Mouse (Mus musculus): ENCODE measurements at regions not wholly inside any gene's neighbourhood (a gene's known extent, or its start where the extent isn't known, plus 50 kb on each side); places are given as distances from the start of the nearest gene placed in this dataset.
"Not testable (repeated sequence)": the region's sequence is repeated elsewhere in the genome, so short reads cannot be mapped to it uniquely, and the experiment has no call there.

DNA sequence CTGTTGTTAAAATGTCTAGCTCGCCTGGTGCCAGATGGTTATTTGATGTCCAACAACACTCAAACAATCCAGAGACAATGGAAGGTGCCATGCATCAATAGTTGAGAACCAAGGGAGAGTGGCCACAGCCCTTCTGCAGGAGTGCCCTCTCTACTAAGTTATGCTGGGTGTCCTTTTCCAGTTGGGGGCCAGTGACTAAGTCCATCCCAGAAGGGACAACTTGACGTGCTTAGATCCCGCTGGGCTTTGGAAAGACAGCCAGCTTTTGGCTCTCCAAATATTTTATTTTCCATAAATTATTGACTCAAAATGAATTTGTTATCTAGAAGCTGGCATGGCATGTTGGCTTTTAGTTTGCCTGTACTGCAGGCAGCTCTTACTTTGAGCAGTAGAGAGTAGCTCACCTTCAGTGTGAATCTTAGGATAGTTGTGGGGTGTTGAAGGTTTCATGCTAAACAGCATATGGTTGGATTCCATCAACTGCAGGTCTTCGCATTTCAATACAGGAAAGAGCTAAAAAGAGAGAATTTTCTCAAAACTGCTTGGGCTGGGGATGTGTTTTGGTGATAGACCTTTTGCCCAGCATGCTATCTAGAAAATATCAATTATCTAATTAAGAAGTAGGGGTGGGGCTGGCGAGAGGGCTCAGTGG lies 120.8 kb upstream of the Cpsf6 start:
- DNase-seq (ENCODE audit: low read depth, low spot score), result no peak

DNA sequence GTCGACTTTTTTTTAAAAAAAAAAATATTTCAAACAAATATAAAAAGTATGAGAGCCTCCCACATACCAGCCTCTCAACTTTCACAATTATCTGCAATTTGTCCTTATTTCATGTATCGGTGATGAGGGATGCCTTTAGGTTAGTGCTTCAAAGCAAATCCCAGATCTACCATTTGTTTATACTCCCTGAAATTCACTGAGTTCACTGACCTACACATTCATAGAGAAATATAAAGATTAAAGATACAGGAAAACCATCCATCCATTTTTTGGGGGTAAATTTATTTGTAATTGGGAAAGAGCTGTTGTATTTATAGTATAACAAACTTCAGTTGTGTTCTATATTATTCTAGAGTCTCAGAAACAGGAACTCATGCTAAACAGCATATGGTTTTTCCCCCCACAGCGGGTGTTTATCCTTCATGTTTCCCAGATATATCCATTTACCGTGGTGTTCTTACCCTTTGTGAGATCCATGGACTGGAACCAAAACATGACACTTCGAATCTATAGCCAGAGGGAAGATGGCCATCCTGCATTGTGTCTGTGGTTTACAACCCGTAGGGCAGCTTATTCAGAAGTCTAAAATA lies 120.1 kb upstream of the Cpsf6 start:
- DNase-seq (ENCODE audit: low read depth, low spot score), result no peak

DNA sequence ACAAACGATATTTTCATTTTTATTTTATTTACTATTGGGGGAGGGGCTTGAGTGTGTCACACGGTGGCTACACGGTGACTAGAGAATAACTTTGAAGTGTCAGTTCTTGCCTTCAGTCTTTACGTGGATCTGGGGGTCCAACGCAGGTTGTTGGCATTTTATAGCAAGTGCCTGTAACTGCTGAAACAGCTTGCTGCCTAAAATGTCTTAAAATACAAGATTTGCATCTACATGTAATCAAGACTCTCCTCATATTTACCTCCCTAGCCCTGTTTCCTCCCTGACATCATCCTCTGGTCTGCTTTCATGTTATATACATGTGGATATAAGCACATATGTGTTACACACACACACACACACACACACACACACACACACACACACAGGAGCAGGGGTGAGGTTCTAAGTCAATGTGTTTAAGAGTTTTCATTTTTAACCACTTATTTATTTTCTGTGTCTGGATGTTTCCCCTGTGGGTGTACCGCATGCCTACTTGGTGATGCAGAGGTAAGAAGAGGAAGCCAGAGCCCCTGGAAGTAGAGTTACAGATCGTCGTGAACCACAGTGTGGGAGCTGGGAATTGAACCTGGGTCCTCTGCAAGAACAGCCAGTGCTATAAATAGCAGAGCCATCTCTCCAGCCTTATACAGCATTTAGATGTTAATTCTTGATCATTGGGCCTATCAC lies 119.5 kb upstream of the Cpsf6 start:
- DNase-seq (ENCODE audit: low read depth, low spot score), result no peak

DNA sequence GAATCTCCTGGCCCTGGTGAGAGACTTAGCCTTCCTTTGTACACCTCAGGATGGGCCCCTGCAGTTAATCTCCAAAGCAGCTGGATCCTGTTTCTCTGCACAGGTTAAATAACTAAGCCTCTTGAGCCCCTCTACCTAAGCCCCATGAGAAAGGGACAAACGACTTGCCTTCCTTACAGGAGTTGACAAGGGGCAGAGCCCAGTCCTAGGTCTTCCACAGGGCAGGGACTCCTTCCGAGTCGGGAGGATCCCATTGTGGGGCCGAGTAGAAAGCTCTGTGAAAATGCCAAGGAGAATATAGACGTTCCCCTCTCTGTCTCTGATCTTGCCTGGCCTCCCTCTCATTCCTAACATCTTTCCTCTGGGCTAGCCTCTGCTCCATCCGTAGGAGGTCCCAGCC lies 118.7 kb upstream of the Cpsf6 start:
- DNase-seq (ENCODE audit: low read depth, low spot score), result no peak

DNA sequence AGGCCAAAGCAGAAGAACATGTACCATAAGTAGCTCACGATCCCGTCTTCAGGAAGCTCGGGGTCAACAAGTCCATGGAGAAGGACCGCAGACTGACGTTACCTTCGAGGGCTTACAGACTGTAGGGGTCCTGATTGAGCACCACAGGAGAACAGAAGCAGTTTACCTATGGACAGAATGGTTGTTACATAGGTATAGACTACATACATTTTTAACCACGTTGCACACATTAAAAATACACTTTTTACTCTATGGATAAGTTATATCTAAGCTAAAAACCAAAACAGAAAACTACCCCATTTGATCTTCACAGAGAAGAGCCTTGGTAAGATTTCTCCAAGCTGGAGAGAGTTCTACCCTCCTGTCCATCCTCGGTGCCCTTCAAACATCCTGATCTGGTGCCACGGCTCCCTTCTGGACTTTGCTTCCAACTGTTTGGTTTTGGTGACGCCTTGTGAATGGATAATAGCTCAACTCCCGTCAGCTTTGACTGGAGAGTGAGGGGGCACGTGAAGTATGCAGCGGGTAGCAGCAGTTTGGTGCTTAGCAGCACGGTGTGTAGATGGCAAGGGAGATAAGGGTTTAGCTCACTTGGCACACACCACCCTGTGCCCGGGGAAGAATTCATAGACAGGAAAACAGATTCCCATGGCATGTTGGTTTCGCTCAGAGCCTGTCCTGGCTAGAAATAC lies 117.9 kb upstream of the Cpsf6 start:
- no peak for DNase-seq (ENCODE audit: low read depth, low spot score)

DNA sequence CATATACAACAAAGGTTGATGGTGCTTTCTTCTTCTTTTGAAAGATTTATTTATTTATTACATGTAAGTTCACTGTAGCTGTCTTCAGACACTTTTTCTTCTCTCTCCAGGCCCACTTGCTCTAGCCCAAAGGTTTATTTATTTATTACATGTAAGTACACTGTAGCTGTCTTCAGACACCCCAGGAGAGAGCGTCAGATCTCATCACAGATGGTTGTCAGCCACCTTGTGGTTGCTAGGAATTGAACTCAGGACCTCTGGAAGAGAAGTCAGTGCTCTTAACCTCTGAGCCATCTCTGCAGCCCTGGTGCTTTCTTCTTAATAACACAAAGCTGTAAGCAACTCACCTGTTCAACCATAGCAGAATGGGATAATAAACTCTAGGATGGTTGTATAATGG lies 117.3 kb upstream of the Cpsf6 start:
- not testable (repeated sequence) for DNase-seq (ENCODE audit: low read depth, low spot score)

DNA sequence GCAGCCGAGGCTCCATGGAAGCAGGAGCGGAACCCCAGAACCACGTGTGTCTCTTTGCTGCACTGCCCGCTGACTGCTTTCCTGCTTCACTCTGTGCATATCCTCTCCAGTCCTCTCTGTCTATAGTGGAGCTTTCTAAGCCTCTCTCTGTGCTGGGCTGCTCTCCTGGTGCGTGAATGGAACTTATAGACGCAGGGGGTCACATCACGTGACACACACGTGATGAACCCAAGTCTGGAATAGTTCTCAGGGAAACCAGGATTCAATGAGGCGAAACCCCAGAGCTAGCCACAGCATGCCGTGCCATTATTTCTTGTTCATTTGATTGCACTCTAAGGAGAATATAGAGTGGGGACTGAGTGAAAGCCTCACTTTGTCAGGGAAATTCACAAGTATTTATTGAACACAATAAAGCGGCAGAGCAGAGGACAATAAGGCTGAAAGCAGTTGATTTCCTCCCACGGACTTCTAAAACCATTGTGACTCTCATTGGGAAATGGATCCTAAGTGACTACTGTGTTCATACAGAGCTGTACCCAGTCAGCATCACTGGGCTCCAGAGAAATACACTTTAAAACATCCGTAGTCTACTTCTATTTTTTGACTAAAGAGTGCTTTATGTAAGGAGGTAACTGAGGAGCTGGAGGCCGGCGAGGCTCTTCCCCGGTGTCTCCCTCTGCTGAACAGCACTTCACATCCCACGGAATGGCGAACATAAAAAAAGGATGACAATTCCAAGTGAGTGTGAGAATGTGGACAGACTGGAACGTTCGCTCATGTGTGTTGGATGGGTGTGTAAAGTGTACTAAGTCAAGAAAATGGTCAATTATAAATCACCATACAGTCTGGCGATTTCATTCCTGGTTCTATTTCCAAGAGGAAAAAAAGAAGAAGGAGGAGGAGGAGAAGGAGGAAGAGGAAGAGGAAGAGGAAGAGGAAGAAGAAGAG lies 116.5 kb upstream of the Cpsf6 start:
- no peak for DNase-seq (ENCODE audit: low read depth, low spot score)

DNA sequence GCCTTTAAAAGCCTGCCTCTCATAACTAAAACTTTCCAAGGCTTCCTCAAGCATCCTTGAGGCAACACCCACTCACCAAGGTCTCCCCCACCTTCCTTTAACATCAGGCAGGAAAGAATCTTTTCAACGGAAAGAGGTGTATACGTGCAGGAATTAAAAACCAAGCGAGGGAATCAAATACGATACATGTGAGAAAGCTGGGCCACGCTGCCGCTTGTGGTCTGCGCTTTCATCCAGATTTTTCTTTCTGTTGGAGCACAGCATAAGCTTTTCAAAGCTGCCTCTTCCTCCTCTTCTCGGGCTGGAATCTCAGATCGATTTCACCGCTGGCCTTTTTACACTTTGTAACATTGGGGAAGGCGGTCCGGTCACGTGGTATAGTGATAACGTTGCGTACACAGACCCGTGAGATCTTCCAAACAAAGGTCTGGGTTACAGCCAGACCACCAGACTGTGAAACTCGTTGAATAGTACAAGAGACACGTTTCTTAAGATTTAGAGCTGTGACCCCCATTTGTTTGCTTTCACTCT lies 114.4 kb upstream of the Cpsf6 start:
- DNase-seq (ENCODE audit: low read depth, low spot score), result no peak

DNA sequence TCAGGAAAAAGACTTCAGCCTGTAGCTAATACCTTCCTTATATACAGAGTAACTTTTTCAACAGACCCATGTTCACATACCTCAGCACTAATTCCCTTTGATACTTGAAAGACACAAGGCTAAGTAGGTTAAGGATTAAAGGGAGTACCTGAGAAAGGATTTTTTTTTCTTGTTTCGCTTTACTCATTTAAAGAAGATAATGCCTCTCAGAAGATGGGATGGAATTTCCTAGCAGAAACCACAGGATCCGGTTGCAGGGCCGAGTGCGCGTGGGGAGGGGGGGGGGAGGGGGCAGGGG lies 114.0 kb upstream of the Cpsf6 start:
- DNase-seq (ENCODE audit: low read depth, low spot score), result no peak

DNA sequence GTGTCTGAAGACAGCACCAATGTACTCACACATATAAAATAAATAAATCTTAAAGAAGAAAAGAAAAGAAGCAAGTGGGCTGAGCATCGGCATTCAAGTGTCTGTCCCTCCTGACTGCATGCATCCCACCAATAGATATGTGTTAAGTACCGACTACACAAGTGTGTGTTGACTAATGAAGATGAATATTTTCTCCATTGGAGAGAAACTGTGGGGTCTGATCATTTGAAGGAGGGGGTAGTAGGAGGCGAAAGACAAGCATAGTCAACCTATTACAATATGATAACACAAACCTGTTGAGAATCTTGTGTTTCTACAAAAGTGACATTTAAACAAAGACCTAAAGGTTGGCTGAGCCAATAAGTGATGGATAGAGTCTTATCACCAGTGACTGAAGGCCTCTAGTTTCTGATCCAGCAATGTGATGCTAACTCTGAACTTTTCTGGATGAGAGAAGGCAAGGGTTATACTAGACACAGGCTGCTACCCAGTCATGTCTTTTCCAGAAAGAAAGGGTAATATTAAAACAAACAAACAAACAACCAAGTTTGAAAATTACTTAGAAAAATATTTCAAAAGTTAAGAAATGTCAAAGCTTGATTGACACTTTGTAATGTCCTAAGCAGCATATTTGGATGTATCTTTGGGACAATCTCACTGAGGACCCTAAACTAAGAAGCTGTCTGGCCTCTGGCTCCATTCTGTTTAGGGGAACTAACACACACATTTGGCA lies 113.4 kb upstream of the Cpsf6 start:
- DNase-seq (ENCODE audit: low read depth, low spot score), result no peak

DNA sequence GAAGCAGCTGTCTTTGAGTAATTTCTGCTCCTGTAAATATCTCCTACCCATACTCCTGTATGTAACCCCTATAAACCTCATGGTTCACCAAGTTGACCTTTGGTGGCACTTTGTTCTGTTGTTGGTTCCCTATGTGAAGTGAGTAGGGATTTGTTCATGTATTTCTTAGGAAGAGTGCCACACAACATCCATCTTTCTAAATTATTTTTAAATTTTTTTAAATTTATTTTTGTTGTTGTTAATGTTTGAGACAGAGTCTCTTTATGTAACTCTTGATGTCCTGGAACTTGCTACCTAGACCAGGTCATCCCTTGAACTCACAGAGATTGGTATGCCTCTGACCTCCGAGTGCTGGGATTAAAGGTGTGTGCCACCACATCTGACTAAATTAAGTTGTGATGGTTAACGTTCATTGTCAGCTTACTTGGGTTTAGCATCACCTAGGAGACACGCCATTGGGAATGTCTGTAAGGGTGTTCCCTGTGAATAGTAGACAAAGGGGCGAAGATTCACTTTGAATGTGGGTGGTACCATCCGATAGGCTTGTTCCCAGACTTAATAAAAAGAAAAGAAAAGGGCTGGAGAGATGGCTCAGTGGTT lies 112.7 kb upstream of the Cpsf6 start:
- no peak for DNase-seq (ENCODE audit: low read depth, low spot score)

DNA sequence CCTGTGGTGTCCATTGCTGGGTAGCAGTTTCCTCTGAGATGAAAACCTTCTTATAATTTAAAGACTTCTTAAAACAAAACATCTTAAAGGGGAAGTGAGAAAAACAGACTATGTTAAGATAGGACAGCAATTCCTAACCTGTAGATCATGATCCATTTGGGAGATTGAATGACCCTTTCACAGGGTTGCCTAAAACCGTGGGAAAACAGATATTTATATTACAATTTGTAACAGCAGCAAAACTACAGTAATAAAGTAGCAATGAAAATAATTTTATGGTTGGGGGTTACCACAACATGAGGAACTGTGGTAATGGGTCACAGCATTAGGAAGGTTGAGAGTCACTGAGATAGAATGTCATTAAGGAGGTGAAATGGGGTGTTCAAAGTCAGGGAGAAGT lies 111.9 kb upstream of the Cpsf6 start:
- no peak for DNase-seq (ENCODE audit: low read depth, low spot score)

DNA sequence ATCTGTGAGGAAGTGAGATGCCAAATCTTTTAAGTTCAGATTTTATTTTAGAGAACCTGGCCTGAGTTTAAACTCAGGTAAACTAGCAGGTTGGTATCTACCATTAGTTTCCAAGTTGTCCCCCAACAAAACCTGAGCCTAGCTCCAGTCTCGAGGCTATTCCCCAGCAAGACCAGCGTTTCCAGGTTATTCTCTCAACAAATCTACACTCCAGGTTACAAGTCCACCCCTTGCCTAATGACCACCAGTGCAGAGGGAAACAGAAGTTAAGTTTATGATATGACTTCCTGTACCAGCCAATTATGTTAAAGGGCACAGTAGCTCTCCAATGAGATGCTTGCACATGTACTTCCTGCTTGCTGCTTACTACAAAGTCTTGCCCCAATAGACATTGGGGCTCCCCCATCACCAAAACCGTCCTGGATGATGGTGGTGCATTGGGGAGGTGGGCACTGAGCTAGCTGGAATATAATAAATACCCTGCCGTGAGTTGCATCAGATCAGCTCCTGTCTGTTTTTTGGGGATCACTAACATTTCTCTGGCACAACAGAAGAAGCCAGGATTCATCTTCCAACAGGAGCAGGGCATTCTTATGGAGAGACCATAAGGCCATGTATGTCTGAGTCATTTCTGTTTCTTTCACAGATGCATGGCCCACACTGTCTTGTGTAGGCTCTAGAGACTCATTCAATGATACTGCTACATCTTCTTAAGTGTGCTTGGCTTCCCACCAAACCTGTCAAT lies 111.2 kb upstream of the Cpsf6 start:
- DNase-seq (ENCODE audit: low read depth, low spot score), result no peak

DNA sequence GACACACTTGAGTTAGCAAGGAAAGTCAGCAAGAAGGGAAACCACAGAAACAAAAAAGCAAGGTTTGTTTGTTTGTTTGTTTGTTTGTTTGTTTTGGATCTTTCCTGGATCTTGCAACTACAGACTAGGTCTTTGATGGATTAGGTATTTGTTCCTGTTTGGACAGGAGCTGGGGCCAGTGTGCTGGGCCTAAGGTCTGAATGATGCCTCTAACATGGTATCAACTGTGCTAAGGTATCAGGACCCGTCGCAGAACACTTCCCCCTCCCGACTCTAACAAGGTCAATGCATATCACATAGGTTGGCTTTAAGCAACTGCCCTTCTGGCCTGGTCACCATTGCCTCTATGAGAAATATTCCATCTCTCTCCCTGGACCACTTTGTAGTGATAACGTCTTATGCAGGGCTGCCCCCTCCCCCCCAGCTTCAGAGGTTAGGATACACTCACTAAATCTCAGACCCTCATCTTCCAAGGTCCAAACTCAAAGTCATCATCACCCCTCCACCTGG lies 103.3 kb upstream of the Cpsf6 start:
- no peak for DNase-seq (ENCODE audit: low read depth, low spot score)

DNA sequence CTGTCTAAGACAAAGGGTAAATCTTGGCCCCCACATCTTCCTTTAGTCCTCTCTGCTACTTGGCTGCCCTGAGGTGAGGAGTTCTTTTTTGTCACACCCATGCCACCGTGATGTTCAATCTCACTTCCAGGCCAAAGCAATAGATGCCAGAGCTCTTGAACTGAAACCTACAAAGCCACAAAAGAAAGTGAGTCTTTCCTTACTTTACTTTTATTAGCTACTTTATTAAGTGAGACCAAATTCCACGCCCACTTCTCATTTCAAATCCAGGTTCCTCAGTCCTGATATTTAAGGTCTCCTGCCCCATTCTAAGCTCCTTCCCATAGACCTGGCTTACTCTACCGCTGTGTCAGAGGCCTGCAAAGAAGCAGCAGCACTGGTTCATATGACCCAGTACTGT lies 102.5 kb upstream of the Cpsf6 start:
- DNase-seq (ENCODE audit: low read depth, low spot score), result no peak

DNA sequence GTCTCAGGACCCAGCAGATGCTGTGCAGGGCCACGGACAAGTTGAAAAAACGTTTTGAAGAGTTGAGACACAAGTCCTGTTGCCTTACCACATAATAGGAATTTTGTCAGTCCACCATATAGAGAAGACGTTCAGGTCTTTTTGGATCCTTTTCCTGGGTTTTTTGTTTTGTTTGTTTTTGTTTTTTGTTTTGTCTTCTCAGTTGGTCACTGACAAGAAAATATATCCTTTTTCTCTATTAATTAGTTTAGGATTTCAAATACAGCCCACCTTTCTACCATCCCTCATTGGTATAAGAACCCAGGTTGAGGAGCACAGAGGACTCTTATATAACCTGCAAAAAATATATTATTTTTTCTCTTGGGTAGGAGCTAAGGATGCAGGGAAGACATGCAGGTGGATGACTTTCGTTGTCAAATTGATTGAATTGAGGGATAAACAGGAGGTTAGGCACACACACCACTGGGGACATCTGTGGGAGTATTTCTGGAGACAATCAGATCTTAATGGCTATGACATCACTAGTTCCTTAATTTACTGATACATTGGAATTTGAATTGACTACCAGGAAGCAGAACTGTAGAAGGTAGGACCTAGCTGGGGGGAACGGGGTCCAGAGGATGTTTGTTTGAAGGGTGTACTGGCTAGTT lies 101.7 kb upstream of the Cpsf6 start:
- no peak for DNase-seq (ENCODE audit: low read depth, low spot score)

DNA sequence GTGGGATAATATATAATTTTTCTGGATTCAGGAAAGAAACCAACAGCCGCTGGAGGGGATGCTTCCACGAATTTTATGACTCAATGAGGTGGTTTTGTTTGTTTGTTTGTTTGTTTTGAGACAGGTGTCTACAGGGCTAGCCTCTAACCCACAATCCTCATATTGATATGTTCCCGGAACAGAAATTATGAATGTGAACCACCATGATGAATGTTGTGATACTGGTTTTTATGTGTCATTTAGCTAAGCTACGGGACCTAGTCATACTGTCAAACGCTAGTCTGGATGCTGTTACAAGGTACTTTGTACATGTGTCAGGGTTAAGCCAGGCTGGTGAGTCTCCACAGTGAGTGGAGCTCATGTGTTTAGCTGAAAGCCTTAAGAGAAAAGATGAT lies 100.6 kb upstream of the Cpsf6 start:
- no peak for DNase-seq (ENCODE audit: low read depth, low spot score)

DNA sequence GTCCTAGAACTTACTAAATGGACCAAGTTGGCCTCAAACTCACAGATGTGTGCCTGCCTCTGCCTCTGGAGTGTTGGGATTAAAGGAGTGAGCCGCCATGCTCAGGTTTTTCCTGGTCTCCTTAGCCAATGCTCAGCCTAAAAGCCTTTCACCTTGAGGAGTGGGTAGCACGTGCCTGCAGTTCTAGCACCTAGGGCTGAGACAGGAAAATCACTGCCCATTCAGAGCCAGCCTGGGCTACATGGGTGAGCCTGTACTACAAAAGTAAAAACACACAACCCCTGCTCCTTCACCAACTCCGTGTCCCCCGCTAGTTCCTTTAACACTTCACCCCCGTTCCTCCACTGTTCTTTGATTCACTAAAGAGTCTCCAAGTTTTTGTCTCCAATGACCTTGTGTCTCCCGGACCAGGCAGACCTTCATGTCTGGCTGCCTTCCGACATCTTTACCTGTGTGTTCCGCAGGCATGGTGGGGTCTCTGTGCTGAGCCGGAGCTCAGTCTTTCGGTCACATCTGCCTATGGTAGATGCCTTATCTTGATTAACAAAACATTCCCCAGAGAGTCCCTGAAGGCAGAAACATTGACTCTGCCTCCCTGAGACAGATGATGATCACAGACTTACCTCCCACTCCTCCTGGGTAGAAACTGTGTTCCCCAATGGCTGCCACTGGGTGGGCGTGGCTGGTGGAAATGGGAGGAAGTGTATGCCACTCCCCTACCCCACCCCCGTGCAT lies 100.1 kb upstream of the Cpsf6 start:
- DNase-seq (ENCODE audit: low read depth, low spot score), result no peak
